Comparison of ENCODE assay signal across 8 mouse cellular contexts in genomic region chr1:135313284-135314031, GRCm38 (mm10). TPM values are rescaled to one million over a fixed set of nuclear protein-coding genes. Genes with fewer than 3 reads are reported as not detected.
DNase-seq lines count a peak whose midpoint lies in the region; ATAC-seq lines count a peak whose summit lies in the region.

Timm17a (minus strand) TSS chr1:135313778.

- under 1% methylated on average over 51 of the region's 51 CpGs for WGBS in hindbrain, embryonic 11.5 days

- DNase-seq in Muller cell, postnatal 12 days (ENCODE audit: inconsistent ontology term), result peak; percentile 95
- peak; percentile 93 for DNase-seq in cerebellum, adult 9-11 months
- peak; percentile 91 to 97 for DNase-seq in frontal cortex, adult 2 months (ENCODE audit: extremely low spot score in 1 of 2, low spot score in 1 of 2)
- DNase-seq in hindbrain, embryonic 11.5 days (ENCODE audit: low spot score), result peak; percentile 93
- peak; percentile 92 to 94 for DNase-seq in layer of hippocampus, postnatal 10 days (ENCODE audit: low spot score in 2 of 2)
- peak; percentile 96 for DNase-seq in lung, postnatal 10 days
- DNase-seq in ovary, postnatal 36 days (ENCODE audit: low spot score), result peak; percentile 89
- DNase-seq in thymus, postnatal 25 days, result peak; percentile 90

- peak within 1 kb of the TSS; percentile 97 for H3K9ac ChIP-seq in hindbrain, embryonic 11.5 days (ENCODE audit: low read depth, low read length)

- H3K36me3 ChIP-seq in hindbrain, embryonic 11.5 days (ENCODE audit: control insufficient read depth, insufficient read depth, low read length), result 0 out of 2 replicates have a peak, but pooled peaks cover 4% of the 10 kb centered on the region

- no peaks in the 10 kb centered on the region for H3K27me3 ChIP-seq in hindbrain, embryonic 11.5 days (ENCODE audit: control insufficient read depth, insufficient read depth, low read length)

- peak within 1 kb of the TSS; percentile 63; the same call in 1 of the 2 replicates for H3K27ac ChIP-seq in hindbrain, embryonic 11.5 days (ENCODE audit: low read depth, low read length)

- H3K4me2 ChIP-seq in hindbrain, embryonic 11.5 days (replicated peaks; ENCODE audit: low read depth, low read length), result peak within 1 kb of the TSS; percentile 77

- no peaks in the 10 kb centered on the region for H3K9me3 ChIP-seq in hindbrain, embryonic 11.5 days (ENCODE audit: control insufficient read depth, low read length)

- peaks cover 4% of the 10 kb centered on the region; the same call in 1 of the 2 replicates for H3K4me1 ChIP-seq in hindbrain, embryonic 11.5 days (replicated peaks; ENCODE audit: control insufficient read depth, insufficient read depth, low read length)

- peak within 1 kb of the TSS; percentile 97 for H3K4me3 ChIP-seq in hindbrain, embryonic 11.5 days (ENCODE audit: low read depth, low read length)

- peak; percentile 99 for ATAC-seq in hindbrain, embryonic 11.5 days (ENCODE audit: low FRiP score)

RNA-seq across cellular contexts. Expression of gene Timm17a, which starts in this region (rescaled TPM):
- polyA plus RNA-seq in frontal cortex, adult 2 months (2012; rRNA removed), result 73.1 and 76.2 TPM in 2 replicates
- 169 and 175 TPM in 2 replicates for polyA plus RNA-seq in hindbrain, embryonic 11.5 days (2014; fragmentation: Nextera tagmentation; extraction: Ambion mirVana)
- total RNA-seq in layer of hippocampus, postnatal 10 days (2021), result 100 to 1,000 TPM; 154 to 163 TPM

Comparison
In these comparisons a context has a peak if more than half of its experiments do, and no peak if none do; other contexts are left out.
1. Peak in every context shown above with its lines: DNase-seq, ATAC-seq, H3K4me3 ChIP-seq and H3K27ac ChIP-seq.